9 mouse cellular contexts compared by ENCODE assay signal in genomic region chr7:123108058-123109055, GRCm38 (mm10). TPM values are rescaled to one million over a fixed set of nuclear protein-coding genes. Genes with fewer than 3 reads are reported as not detected.
DNase-seq lines count a peak whose midpoint lies in the region; ATAC-seq lines count a peak whose summit lies in the region.
"Had no signal": no experiment of that assay in that cellular context is flagged by ENCODE, and none has a peak within 500 bp of the region (broad histone marks: within the 10 kb centered on the region; RNA-seq: fewer than 3 reads in every experiment).

No protein-coding gene starts in this region.

- H3K4me2 ChIP-seq in stomach, embryonic 14.5 days (replicated peaks; ENCODE audit: low read depth, low read length), result no peak overlapping the region
- H3K4me2 ChIP-seq: liver, embryonic 15.5 days had no signal

- H3K9ac ChIP-seq in stomach, embryonic 14.5 days (replicated peaks; ENCODE audit: low read depth, low read length), result no peak overlapping the region
- H3K9ac ChIP-seq: liver, embryonic 15.5 days had no signal

- H3K4me3 ChIP-seq in stomach, embryonic 14.5 days (ENCODE audit: low read depth, low read length), result no peak overlapping the region
- H3K4me3 ChIP-seq: liver, embryonic 15.5 days had no signal

- H3K36me3 ChIP-seq in stomach, embryonic 14.5 days (ENCODE audit: control insufficient read depth, insufficient read depth, low read length), result no peaks in the 10 kb centered on the region
- H3K36me3 ChIP-seq: liver, embryonic 15.5 days had no signal

- H3K27ac ChIP-seq in stomach, embryonic 14.5 days (ENCODE audit: low read length), result peak overlapping the region; percentile 35; the same call in 1 of the 2 replicates
- H3K27ac ChIP-seq: liver, embryonic 15.5 days had no signal

- DNase-seq in frontal cortex, adult 2 months (ENCODE audit: extremely low spot score in 1 of 2, low spot score in 1 of 2), result peak; percentile 40 to 70
- DNase-seq in frontal cortex, postnatal 10 days (ENCODE audit: low spot score in 2 of 2), result no peak
- peak; percentile 64 for DNase-seq in right cerebral cortex, adult 18-20 months
- no peak for DNase-seq in right cerebral cortex, postnatal 14 days
- DNase-seq in large intestine, adult 2 months (ENCODE audit: low read depth, low spot score), result peak; percentile 86
- no peak for DNase-seq in cerebellum, adult 11 months
- DNase-seq in ovary, postnatal 36 days (ENCODE audit: low spot score), result no peak

- H3K9me3 ChIP-seq in stomach, embryonic 14.5 days (ENCODE audit: control insufficient read depth, low read depth, low read length), result no peaks in the 10 kb centered on the region
- H3K9me3 ChIP-seq: liver, embryonic 15.5 days had no signal

- H3K4me1 ChIP-seq in stomach, embryonic 14.5 days (ENCODE audit: control insufficient read depth, insufficient read depth, low read length), result peaks cover 12% of the 10 kb centered on the region

- no peaks in the 10 kb centered on the region for H3K27me3 ChIP-seq in stomach, embryonic 14.5 days (ENCODE audit: control insufficient read depth, insufficient read depth, low read length)
- H3K27me3 ChIP-seq: liver, embryonic 15.5 days had no signal

- WGBS in large intestine, adult 2 months, result 24% methylated on average over 13 of the region's 13 CpGs
- WGBS in stomach, embryonic 14.5 days, result 47% methylated on average over 13 of the region's 13 CpGs

- peak; percentile 88 for ATAC-seq in stomach, embryonic 14.5 days (ENCODE audit: insufficient number of reproducible peaks, insufficient read depth, low FRiP score, low read depth)

RNA-seq across cellular contexts. Expression of gene Tnrc6a, which starts 15.3 kb away (rescaled TPM):
- 60.2 and 60.7 TPM in 2 replicates for polyA plus RNA-seq in frontal cortex, adult 2 months (2012; rRNA removed)
- 20.0 and 41.3 TPM in 2 replicates for polyA plus RNA-seq in large intestine, adult 2 months (2012; rRNA removed)
- 59.8 and 59.9 TPM in 2 replicates for polyA plus RNA-seq in stomach, embryonic 14.5 days (2014; fragmentation: Nextera tagmentation; extraction: Ambion mirVana)

Comparison
In these comparisons a context has a peak if more than half of its experiments do, and no peak if none do; other contexts are left out.
1. DNase-seq: peak in frontal cortex, adult 2 months (2 of 2), right cerebral cortex, adult 18-20 months (single experiment) and large intestine, adult 2 months (single experiment); none in frontal cortex, postnatal 10 days (0 of 2), right cerebral cortex, postnatal 14 days (single experiment), cerebellum, adult 11 months (single experiment) and ovary, postnatal 36 days (single experiment).